Mouse (Mus musculus) heart, postnatal 0 days (tissue): Measurements from ENCODE around the gene Gm10337. TPM values are rescaled to one million over a fixed set of nuclear protein-coding genes. Genes with fewer than 3 reads are reported as not detected.

Experiments used
- ATAC-seq: fragments of 200-750 bp; cut with Nextera tagmentation; 2 replicates; pipeline ENCODE4 v1.8.0; 2017; ENCODE audit warnings: low read depth, moderate number of reproducible peaks, moderate library complexity; ENCODE audit not compliant: insufficient read depth
- DNase-seq: peaks from one replicate; pipeline ENCODE4 v3.0.0-alpha.2; 2016; ENCODE audit warnings: low spot score
- H3K27ac ChIP-seq: fragments of 300-500 bp; sonication (generic); 2 replicates; pipeline ENCODE4 v1.5.1; 2014; ENCODE audit warnings: low read depth, mild to moderate bottlenecking
- H3K27me3 ChIP-seq: fragments of 300-500 bp; sonication (generic); 2 replicates; pipeline ENCODE4 v1.6.1; 2014; ENCODE audit warnings: low read length, mixed read lengths; ENCODE audit not compliant: control insufficient read depth, insufficient read depth
- H3K36me3 ChIP-seq: fragments of 300-500 bp; sonication (generic); replicated peaks from 2 replicates; pipeline ENCODE4 v1.6.1; 2014; ENCODE audit warnings: low read length, mixed read lengths; ENCODE audit not compliant: control insufficient read depth, insufficient read depth
- H3K4me1 ChIP-seq: fragments of 300-500 bp; sonication (generic); 2 replicates; pipeline ENCODE4 v1.6.1; 2014; ENCODE audit warnings: antibody characterized with exemption; ENCODE audit not compliant: control insufficient read depth, insufficient read depth
- H3K4me2 ChIP-seq: fragments of 300-500 bp; sonication (generic); 2 replicates; pipeline ENCODE4 v1.6.1; 2014; ENCODE audit warnings: low read depth, mild to moderate bottlenecking, low read length, moderate library complexity
- H3K4me3 ChIP-seq: fragments of 300-500 bp; sonication (generic); 2 replicates; pipeline ENCODE4 v1.5.1; 2014; ENCODE audit warnings: low read depth, low read length
- H3K9ac ChIP-seq: fragments of 300-500 bp; sonication (generic); replicated peaks from 2 replicates; pipeline ENCODE4 v1.6.1; 2014; ENCODE audit warnings: low read depth, low read length, mixed read lengths
- H3K9me3 ChIP-seq: fragments of 300-500 bp; sonication (generic); replicated peaks from 2 replicates; pipeline ENCODE4 v1.6.1; 2016; ENCODE audit warnings: low read length; ENCODE audit not compliant: control insufficient read depth
- CTCF ChIP-seq: IDR thresholded peaks from 2 replicates; pipeline ENCODE4 v1.5.1; 2016; ENCODE audit warnings: antibody characterized with exemption, control low read depth, low read depth
- EP300 ChIP-seq: IDR thresholded peaks from 2 replicates; pipeline ENCODE4 v1.6.1; 2016; ENCODE audit warnings: antibody characterized with exemption, low read depth
- WGBS: fragments of 180-500 bp; shearing (Covaris S2); extraction: QIAGEN DNeasy Blood & Tissue Kit; methylation state at CpG from one replicate; pipeline ENCODE4 v1.1.7; 2014; 5-methylcytosine and 5-hydroxymethylcytosine counted together
- polyA plus RNA-seq: library from polyadenylated mRNA; unstranded; fragments of >200 nt; fragmentation: Nextera tagmentation; extraction: Ambion mirVana; gene quantifications from 2 replicates; pipeline ENCODE4 v1.2.1, GENCODE M21; 2015
- total RNA-seq: library from RNA; depleted of rRNA; stranded (reverse); fragments of >200 nt; gene quantifications from 2 replicates; pipeline ENCODE4 v1.2.3, GENCODE M21; 2014; ENCODE audit warnings: low replicate concordance

Gm10337 gene
- total and polyA plus RNA-seq, 2 experiments from 2014 or later: not detected

- WGBS: 93% methylated on average over 9 of the region's 9 CpGs
- DNase-seq (no peak), ATAC-seq (no peak)
- peaks cover 3% of the 10 kb centered on the region; the same call in 1 of the 2 replicates for H3K36me3 ChIP-seq
- H3K4me2 ChIP-seq: no peak overlapping the region
- no peaks in the 10 kb centered on the region for H3K27me3 ChIP-seq
- H3K9me3 ChIP-seq: no peaks in the 10 kb centered on the region
- TF ChIP-seq EP300 (no peak), CTCF (no peak)
- peaks cover 14% of the 10 kb centered on the region for H3K4me1 ChIP-seq
- no peak overlapping the region for H3K27ac ChIP-seq
- no peak overlapping the region for H3K9ac ChIP-seq
- no peak overlapping the region for H3K4me3 ChIP-seq
These were observed 34.7 kb upstream of the Gm10337 start for GRCm38 (mm10) chr15:102468675-102469370.

GRCm38 (mm10) chr15:102470183-102470604 lies 33.3 kb upstream of the Gm10337 start, which contains the start of gene Pcbp2:
Gene Pcbp2 (plus strand): TSS chr15:102470539.
- DNase-seq (peak; percentile 98), ATAC-seq (peak; percentile 98)
- H3K27ac ChIP-seq: peak within 1 kb of the TSS; percentile 96
- TF ChIP-seq CTCF: peak; percentile 88
- TF ChIP-seq EP300: no peak
- no peaks in the 10 kb centered on the region for H3K9me3 ChIP-seq
- peak within 1 kb of the TSS; percentile 64 for H3K4me2 ChIP-seq
- peaks cover 17% of the 10 kb centered on the region for H3K36me3 ChIP-seq
- H3K27me3 ChIP-seq: no peaks in the 10 kb centered on the region
- H3K9ac ChIP-seq: peak within 1 kb of the TSS; percentile 93
- H3K4me3 ChIP-seq: peak within 1 kb of the TSS; percentile 87
- H3K4me1 ChIP-seq: peaks cover 14% of the 10 kb centered on the region
- under 1% methylated on average over 32 of the region's 40 CpGs for WGBS

DNA sequence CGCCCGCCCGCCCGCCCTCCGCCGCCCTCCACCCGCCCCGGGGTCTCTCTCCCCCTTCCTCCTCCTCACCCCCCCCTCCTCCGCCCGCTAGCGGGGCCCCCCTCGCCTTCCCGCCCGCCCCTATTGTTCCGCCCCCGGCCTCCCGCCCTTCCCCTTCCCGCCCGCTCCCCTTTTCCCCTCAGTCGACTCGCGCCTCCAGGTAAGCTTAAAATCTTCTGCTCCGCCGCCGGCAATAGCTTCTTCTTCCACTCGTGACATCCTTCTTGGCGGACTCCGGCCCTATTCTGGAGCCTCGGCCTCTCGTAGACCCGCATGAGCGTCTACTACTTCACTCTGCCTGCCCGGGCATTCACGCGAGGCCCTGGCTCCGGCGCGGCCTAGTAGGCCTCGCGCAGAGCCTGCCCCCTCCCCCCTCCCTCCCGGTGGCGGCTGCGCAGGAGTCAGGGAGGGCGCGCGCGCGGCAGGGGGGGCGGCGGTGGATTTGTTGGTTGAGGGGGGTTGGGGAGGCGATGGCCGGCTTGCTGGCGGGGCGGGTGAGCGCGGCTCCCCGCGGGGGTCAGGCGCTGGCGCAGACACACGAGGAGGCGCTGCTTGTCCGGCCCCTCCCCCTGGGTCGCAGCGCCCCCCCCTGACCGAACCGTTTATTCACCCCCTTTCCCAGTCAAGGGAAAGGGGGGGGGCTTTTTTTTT lies 32.8 kb upstream of the Gm10337 start:
- Histone ChIP-seq H3K27ac (peak overlapping the region; percentile 96), H3K4me2 (peak overlapping the region; percentile 64), H3K36me3 (peaks cover 22% of the 10 kb centered on the region), H3K27me3 (no peaks in the 10 kb centered on the region), H3K9me3 (no peaks in the 10 kb centered on the region), H3K4me3 (peak overlapping the region; percentile 87), H3K4me1 (peaks cover 14% of the 10 kb centered on the region), H3K9ac (peak overlapping the region; percentile 93)
- TF ChIP-seq EP300 (0 out of 2 replicates have a peak, but pooled peaks have one; percentile 22), CTCF (no peak; the same call in 1 of the 2 replicates)
- DNase-seq (peak; percentile 77), ATAC-seq (peak; percentile 72)
- WGBS: 0% methylated on average over 30 of the region's 67 CpGs

DNA sequence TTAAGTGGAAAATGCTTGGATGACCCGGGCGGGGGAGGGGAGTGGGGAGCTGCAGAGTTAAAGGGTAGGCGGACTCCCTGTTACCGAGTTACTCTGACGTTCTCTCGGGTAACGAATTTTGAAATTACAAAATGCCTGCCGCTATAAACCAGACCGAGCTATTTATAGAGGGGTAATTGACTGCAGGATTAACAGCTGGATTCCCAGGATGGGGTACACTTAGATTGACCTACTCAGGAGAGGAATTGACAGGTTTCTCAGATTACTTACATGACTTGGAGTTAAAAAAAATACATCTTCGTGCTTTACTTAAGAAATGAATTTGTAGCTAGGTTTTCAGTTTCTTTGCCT lies 32.3 kb upstream of the Gm10337 start:
- peak; percentile 74 for DNase-seq
- no peaks in the 10 kb centered on the region for H3K27me3 ChIP-seq
- 1% methylated on average over 10 of the region's 10 CpGs for WGBS
- H3K4me3 ChIP-seq: peak overlapping the region; percentile 87
- H3K27ac ChIP-seq: peak overlapping the region; percentile 96
- H3K9me3 ChIP-seq: no peaks in the 10 kb centered on the region
- peaks cover 14% of the 10 kb centered on the region for H3K4me1 ChIP-seq
- 0 out of 2 replicates have a peak, but pooled peaks have one; percentile 3 for ATAC-seq
- H3K36me3 ChIP-seq: peaks cover 28% of the 10 kb centered on the region
- H3K9ac ChIP-seq: peak overlapping the region; percentile 93
- TF ChIP-seq CTCF (no peak), EP300 (no peak)
- peak overlapping the region; percentile 64 for H3K4me2 ChIP-seq

- ATAC-seq (no peak), DNase-seq (no peak)
- Histone ChIP-seq H3K36me3 (peaks cover 32% of the 10 kb centered on the region), H3K4me2 (peak overlapping the region; percentile 64), H3K9ac (peak overlapping the region; percentile 93; the same call in 1 of the 2 replicates), H3K4me3 (peak overlapping the region; percentile 87), H3K4me1 (peaks cover 14% of the 10 kb centered on the region), H3K9me3 (no peaks in the 10 kb centered on the region), H3K27me3 (no peaks in the 10 kb centered on the region), H3K27ac (peak overlapping the region; percentile 96; the same call in 1 of the 2 replicates)
- no peak for TF ChIP-seq EP300
- no peak for TF ChIP-seq CTCF
These were observed 31.8 kb upstream of the Gm10337 start for GRCm38 (mm10) chr15:102471727-102472126.
